Mouse (Mus musculus) common myeloid progenitor, adult 5-6 weeks (primary cell): ENCODE results near the gene Tcf12. TPM values are rescaled to one million over a fixed set of nuclear protein-coding genes. Genes with fewer than 3 reads are reported as not detected.

Experiments
- ATAC-seq: replicated peaks from 2 replicates; pipeline ENCODE4 v1.8.0; 2016; ENCODE audit warnings: low read depth, mild to moderate bottlenecking, moderate TSS enrichment, inconsistent platforms; ENCODE audit not compliant: poor library complexity, severe bottlenecking
- total RNA-seq: library from RNA; stranded (forward); fragments of 200-1000, 187-1606 nt; gene quantifications from 2 replicates; pipeline ENCODE4 v1.2.3, GENCODE M21; 2017

Tcf12 gene
- total RNA-seq, 1 experiment from 2014 or later: 64.5 TPM

GRCm38 (mm10) chr9:71989663-71990062 is 122.0 kb downstream of the Tcf12 start:
- ATAC-seq: no peak

GRCm38 (mm10) chr9:71986716-71987115 is 125.0 kb downstream of the Tcf12 start:
- peak; percentile 56; the same call in 1 of the 2 replicates for ATAC-seq

- no peak for ATAC-seq
These were observed 128.8 kb downstream of the Tcf12 start for GRCm38 (mm10) chr9:71982826-71983225.

GRCm38 (mm10) chr9:71981071-71981470 is 130.6 kb downstream of the Tcf12 start:
- ATAC-seq: no peak

DNA sequence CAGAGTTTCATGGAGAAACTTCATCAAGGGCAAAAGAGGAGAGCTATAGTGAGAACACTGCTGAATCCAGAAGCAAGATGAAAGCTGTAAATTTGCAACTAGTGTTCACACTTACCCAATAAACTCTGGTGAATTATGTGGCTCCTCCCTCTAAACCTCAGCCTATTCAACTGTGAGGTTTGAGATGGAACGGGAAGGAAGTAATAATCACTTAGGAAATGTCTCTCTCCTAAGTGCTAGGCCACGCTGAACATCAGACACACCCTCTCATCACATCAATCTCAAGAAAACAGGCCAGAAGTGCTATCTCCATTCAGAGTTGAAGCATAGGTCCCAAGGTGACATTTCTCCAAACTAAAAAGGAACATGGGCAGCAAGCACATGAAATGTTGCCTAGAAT is 131.1 kb downstream of the Tcf12 start:
- ATAC-seq: 0 out of 2 replicates have a peak, but pooled peaks have one; percentile 47

DNA sequence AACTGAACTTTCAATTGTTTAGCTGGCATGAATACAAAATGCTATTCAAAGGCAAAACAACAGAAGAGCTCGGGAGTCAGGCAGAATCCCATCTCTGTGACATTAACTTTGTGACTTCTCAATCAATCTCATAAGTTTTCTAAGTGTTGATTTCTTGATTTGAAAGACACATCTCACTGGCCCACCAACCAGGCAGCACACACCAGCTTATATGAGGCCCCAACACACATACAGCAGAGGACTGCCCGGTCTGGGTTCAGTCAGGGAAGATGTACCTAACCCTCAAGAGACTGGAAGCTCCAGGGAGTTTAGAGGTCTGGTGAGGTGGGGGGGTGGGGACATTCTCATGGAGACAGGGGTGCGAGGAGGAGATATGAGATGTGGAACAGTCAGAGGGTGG is 132.8 kb downstream of the Tcf12 start:
- no peak for ATAC-seq

DNA sequence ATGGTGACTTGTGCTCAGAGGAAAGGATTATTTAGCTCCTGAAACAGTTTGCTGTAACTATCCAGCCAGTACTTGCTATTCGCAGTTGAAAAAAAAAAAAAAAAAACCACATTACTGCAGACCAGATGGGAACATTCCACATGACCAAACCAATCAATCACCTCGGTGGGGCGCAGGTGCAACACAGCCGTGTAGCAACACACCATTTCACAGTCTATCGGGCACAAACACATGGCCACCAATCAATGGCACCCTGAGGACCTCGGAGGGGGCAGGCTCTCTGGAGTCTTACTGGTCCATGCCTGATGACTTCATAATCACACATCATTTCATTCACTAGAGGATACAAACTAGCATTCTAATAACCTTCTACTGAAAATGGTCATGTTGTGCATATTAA is 135.6 kb downstream of the Tcf12 start:
- peak; percentile 66 for ATAC-seq

GRCm38 (mm10) chr9:71975141-71975540 is 136.5 kb downstream of the Tcf12 start:
- no peak for ATAC-seq

DNA sequence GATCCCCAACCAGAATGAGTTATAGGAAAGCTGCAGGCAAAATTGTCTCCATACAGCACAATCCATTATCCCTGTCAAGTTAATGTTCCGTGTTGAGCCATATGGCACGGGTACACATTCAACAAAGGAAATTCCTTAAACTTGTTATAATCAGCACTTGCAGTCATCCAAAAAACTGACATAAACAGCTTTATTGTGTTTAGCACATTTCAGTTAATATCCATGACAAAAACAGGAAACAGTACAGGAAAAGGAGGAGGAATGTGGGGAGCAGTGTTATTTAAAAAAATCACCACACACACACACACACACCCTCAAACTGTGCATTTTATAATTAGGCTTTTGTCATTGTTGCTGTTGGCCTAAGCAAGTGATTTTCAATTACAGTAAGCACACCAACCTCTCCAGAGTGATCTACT is 137.1 kb downstream of the Tcf12 start:
- ATAC-seq: no peak

- no peak for ATAC-seq
These were observed 147.6 kb downstream of the Tcf12 start for GRCm38 (mm10) chr9:71964039-71964438.

- ATAC-seq: 0 out of 2 replicates have a peak, but pooled peaks have one; percentile 5
These were observed 151.7 kb downstream of the Tcf12 start for GRCm38 (mm10) chr9:71960026-71960396.

DNA sequence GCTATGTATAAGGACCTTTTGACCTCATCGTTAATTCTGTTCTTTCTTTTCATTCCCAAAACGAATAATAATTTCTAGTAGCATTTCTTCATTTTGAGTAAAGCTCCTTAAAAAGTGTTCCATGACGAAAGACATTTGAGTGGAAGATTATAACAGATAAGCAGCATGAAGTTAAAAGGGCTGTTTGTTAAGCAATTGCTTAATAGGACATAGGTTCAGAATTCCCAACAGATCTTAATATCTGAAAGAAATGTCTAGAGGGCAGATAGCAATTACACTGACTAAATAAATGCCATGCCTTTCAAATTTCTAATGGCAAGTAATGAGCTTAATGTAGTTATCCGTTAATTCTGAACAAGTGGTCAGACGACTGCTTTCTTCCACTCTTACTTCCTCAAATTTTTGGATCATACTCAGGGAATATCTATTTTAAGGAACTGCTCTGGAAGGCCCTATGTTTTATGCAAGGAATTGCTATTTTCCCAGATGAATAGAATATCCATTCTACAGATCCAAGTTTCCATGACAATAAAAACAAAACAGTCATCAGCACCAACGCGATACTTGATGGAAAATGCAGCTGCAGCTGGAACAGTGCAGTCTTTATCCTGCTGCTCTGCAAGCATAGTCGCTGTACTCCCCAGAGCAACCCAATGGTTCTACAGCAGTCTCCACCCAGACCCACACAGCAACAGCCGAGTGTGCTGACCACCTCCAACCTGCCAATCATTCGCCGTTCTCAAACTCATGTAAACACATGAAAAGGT is 152.2 kb downstream of the Tcf12 start:
- 0 out of 2 replicates have a peak, but pooled peaks have one; percentile 3 for ATAC-seq

GRCm38 (mm10) chr9:71953217-71953616 is 158.5 kb downstream of the Tcf12 start:
- no peak for ATAC-seq

- peak; percentile 71 for ATAC-seq
These were observed 159.0 kb downstream of the Tcf12 start for GRCm38 (mm10) chr9:71952621-71953076.

DNA sequence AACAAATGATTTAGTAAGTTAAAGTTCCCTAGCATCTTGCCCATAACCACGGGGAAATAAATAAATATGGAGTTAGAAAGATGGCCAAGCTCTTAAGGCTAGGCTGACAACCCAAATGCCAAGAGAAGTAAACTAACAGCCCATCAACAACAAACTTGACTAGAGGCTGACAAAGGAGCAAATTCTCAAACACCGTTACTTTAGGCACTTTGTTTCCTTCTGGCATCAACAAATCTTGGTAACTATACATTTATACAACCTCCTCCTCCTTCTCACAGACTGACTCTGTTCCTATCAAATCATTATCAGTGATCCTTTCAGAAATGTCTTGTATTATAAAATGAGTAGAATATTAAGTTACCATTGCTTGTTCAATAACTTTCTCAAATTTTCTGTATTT is 159.7 kb downstream of the Tcf12 start:
- no peak for ATAC-seq

- ATAC-seq: peak; percentile 94
These were observed 160.3 kb downstream of the Tcf12 start for GRCm38 (mm10) chr9:71951341-71951740.

DNA sequence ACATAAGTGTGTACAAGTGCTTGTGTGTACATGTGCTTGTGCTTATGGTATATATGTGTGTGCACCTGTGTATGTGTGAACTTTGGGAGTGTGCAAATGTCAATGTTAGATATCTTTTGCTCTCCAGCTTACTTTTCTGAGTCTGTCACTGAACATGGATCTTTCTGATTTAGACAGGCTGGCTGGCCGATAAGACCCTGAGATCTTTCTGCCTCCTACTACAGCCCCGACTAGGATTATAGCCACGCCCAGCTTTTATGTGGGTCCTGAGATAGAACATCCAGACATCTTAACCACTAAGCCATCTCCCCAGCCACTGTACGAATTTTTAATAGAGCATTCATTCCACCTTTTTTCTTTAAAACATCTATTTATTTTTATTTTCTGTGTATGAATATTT is 166.9 kb downstream of the Tcf12 start:
- no peak for ATAC-seq

DNA sequence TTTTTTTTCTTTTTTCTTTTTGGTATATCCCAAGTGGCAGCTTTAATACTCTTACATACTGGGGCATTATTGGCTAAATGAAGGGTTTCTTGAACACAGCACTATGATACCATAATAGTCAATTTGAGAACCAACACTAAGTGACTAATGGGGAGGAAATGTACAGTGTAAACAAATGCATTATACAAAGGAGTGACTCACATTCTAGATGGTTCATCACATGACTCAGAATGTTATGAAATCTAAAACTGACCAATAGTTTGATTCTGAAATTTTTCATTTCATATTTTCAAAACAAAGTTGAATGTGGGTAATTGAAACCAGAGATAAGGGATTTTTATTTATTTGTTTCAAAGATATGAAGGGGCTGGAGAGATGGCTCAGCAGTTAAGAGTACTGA is 169.2 kb downstream of the Tcf12 start:
- ATAC-seq: no peak

- no peak for ATAC-seq
These were observed 171.7 kb downstream of the Tcf12 start for GRCm38 (mm10) chr9:71940016-71940415.

DNA sequence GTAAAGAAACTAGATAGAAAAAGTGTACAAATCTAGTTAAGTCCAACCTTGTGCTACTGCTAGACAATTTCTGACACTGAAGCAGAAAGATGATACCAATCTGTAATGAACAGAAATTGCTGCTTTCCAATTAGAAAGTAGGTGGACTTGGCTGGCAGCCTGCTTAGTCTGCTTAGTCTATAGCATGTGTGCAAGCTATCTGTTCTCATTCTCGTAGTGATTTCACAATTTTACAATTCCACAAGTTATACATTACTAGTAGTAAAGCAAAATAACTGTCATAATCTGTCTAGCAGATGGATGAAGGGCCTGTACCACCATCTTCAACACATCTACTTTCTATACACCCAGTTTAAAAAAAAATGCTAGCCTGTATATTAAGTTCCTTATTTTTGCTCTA is 175.5 kb downstream of the Tcf12 start:
- no peak for ATAC-seq

DNA sequence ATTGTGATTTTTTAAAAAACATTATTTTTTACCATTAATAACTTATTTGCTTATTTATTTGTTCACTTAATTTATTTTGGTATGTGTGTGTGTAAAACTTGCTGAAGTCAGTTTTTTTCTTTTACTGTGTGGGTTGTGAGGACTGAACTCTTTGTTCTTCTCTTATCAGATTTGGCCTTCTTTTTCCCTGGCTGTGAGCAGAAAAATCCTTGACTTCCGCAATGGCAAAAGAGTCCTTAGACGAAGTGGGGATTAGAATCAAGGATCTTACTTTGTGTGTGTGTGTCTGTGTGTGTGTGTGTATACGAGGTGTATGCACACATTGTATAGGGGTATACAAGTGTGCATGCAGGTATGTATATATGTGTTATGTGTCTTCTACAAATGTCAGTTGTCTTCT is 176.8 kb downstream of the Tcf12 start:
- no peak for ATAC-seq

DNA sequence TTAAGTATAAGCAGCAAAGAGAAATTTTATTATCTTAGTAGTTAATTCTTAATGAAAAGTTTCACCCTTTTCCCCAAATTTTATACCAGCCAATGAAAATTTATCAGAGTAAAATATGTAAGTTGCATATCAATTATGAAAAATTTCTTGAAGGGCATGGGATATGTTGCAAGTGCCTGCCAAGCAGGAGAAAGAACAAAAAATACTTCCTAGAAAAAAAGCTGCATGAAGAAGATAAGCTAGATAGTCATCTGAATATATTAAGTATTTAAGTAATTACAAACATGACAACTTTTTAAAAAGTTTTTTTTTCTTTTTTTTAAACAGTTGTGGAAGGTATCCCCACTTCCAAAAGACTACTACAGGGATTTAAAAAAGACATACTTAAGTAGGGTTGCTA is 179.7 kb downstream of the Tcf12 start:
- no peak for ATAC-seq
